Mouse (Mus musculus) E14TG2a.4 (cell line): ENCODE data around the gene Grin3a.

Experiments
- H3K27me3 ChIP-seq: 2 replicates; pipeline ENCODE4 v1.6.1; 2014; ENCODE audit warnings: low read length, control low read depth; ENCODE audit not compliant: insufficient read depth
- H3K36me3 ChIP-seq: 2 replicates; pipeline ENCODE4 v1.6.1; 2014; ENCODE audit warnings: low read length, control low read depth; ENCODE audit not compliant: insufficient read depth
- H3K4me1 ChIP-seq: replicated peaks from 2 replicates; pipeline ENCODE4 v1.6.1; 2014; ENCODE audit warnings: low read depth, low read length, control low read depth
- H3K4me3 ChIP-seq: replicated peaks from 2 replicates; pipeline ENCODE4 v1.5.1; 2014; ENCODE audit warnings: mild to moderate bottlenecking, low read length
- H3K9me3 ChIP-seq: 2 replicates; pipeline ENCODE4 v1.6.1; 2014; ENCODE audit warnings: low read length, control low read depth
- CTCF ChIP-seq: conservative IDR thresholded peaks from 2 replicates; pipeline ENCODE4 v1.5.1; 2014; ENCODE audit warnings: low read length
- NANOG ChIP-seq: IDR thresholded peaks from 2 replicates; pipeline ENCODE4 v1.6.1; 2014; ENCODE audit warnings: borderline replicate concordance, low read length, mixed read lengths
- POU5F1 ChIP-seq: IDR thresholded peaks from 2 replicates; pipeline ENCODE4 v1.6.1; 2014; ENCODE audit warnings: low read length, borderline replicate concordance

Gene Grin3a

DNA sequence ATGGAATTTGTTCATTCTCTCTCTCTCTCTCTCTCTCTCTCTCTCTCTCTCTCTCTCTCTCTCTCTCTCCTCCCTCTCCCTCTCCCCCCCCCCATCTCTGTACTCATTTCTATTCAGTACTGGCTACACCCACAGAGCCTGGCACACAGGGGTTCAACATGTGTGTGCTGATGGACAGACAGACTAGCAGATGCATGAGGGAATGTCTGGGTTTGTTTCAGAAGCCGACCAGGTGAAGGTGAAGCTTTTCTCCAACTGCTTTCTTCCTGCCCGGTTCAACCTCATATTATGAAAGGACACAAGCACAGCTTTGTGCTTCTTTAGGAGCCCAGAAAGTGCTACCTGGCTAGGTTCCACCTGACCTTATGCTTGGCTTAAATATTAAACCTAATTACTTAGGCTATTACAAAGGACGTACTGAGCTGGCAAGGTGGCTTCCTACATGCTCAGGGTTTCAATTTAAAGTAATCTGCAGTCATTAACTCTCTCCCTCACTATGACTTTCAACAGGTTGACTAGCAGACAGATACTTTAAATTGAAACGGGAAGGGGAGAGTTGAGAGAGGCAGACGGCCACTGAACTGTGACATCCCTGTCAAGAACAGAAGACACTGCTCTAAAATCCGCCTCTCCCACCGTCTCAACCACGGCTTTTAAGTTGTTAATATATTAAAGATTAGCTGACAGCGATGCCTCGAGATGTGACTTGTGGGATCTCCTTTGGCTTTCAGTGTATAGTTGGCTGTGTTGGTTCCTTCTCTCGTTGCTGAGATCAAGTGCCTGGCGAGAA, 153.9 kb downstream of the Grin3a start:
- no peaks in the 10 kb centered on the region for H3K36me3 ChIP-seq
- no peaks in the 10 kb centered on the region for H3K27me3 ChIP-seq
- no peak overlapping the region for H3K4me3 ChIP-seq
- TF ChIP-seq NANOG (no peak), CTCF (no peak), POU5F1 (no peak)
- no peaks in the 10 kb centered on the region for H3K9me3 ChIP-seq
- H3K4me1 ChIP-seq: no peaks in the 10 kb centered on the region

DNA sequence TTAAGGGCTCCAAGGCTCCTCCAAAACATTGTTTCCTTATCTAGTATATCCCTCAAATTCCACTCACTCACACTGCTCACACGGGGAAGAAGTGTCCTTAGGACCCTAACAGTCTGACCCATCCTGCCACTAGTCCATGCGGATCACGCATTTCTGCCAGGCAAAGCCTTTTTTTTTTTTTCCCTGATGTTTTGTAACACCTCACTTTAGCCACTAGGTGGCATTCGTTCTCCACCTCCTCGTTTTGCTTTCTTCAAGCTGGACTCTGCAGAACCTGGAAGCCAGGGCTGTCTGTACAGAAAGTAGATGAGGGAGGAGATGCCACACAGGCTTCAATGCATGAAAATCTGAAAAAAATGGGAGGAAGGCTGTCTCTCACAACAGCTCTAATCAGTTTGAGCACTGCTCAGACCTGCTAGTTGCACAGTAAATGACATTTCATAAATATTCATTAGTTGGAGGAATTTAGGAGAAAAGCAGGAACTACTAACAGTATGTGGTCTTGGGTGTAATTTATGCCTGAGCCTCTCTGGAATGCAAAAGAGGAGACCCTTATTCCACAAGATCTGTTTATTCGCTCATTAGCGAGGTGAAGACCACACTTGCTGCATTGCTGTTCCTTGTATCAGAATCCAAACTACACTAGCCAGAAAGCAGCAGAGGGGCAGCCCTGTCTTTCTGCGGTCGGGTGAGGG, 156.8 kb downstream of the Grin3a start:
- Histone ChIP-seq H3K9me3 (no peaks in the 10 kb centered on the region), H3K4me3 (no peak overlapping the region), H3K36me3 (no peaks in the 10 kb centered on the region), H3K27me3 (no peaks in the 10 kb centered on the region), H3K4me1 (no peaks in the 10 kb centered on the region)
- peak; percentile 67 for TF ChIP-seq CTCF
- TF ChIP-seq POU5F1: no peak
- no peak for TF ChIP-seq NANOG

DNA sequence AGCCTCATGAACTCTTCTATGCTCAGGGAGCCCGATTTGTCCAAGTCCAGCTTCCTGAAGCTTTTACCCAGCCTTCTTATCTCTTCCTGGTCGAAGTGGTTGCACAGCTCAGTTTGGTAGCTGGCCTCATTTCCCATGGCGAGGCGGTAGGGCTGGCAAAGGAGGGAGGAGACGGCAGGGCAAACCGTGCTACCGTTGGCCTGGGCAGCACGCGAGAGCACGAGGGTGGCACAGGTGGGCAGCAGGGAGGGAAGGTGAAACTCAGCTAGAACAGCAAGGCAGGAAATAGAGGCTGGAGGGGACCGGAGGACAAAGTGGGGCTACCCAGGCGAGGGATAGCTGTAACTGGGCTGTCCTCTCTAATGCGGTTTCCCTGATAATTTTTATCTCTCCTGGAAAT, 163.7 kb downstream of the Grin3a start, which contains the start of gene Ppp3r2:
Gene Ppp3r2 (minus strand): TSS at position 213 of the 400 bp plus-strand sequence.
- no peaks in the 10 kb centered on the region for H3K27me3 ChIP-seq
- TF ChIP-seq CTCF: no peak
- no peak for TF ChIP-seq POU5F1
- no peak for TF ChIP-seq NANOG
- no peak within 1 kb of the TSS for H3K4me3 ChIP-seq
- no peaks in the 10 kb centered on the region for H3K9me3 ChIP-seq
- H3K4me1 ChIP-seq: no peaks in the 10 kb centered on the region
- no peaks in the 10 kb centered on the region for H3K36me3 ChIP-seq

DNA sequence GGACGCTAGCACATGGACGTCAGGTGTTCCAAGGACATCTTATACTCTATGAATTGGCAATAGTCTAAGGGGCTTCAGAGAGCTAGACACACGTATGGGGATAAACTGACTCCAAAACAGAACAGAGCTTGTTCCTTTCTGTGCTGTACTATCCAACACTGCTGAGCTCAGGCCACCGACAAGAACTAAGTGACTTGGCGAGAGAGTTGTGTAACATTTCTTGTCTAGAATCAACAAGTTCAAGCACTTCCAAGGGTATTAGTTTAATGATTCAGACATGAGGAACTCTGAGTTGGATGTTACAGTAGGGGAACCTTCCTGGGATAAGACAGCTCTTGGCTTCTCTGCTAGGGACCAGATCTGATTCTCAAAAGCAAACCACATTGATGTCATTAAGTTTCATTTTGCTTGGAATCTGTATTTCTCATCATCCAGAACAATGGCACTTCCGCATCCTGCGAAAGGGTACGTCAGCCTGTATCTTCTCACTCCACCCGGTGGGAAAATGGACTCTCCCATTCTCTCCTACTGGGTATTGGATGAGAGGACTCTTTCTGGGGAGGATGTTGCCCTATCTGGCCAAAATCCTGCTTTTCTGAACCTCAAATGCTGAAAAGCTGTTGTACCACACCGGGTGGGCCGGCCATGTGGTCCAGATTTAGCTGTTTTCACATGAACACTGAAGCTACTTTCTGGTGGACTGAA, 165.2 kb downstream of the Grin3a start:
- H3K4me1 ChIP-seq: no peaks in the 10 kb centered on the region
- no peaks in the 10 kb centered on the region for H3K36me3 ChIP-seq
- H3K9me3 ChIP-seq: no peaks in the 10 kb centered on the region
- TF ChIP-seq CTCF (no peak), NANOG (no peak), POU5F1 (no peak)
- H3K27me3 ChIP-seq: no peaks in the 10 kb centered on the region
- no peak overlapping the region for H3K4me3 ChIP-seq

DNA sequence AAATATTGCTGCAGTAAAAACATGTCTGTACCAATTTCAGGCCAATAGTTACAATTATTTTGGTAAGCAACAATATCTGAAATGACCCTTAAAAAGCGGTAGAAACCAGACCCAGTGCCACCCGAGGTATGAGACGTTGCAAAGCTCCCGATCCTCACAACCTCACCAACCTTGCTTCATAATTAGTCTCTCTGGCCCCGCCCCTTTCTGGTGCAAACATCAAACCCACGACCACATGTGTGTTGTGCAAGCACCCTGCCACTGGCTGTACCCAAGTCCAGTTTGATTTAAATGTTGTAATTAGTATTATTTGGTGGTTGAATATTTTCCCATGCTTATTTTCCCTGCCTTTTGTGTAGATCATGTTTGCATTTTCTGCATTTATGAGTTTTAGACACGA, 168.8 kb downstream of the Grin3a start:
- Histone ChIP-seq H3K4me3 (no peak overlapping the region), H3K36me3 (no peaks in the 10 kb centered on the region), H3K4me1 (no peaks in the 10 kb centered on the region), H3K27me3 (no peaks in the 10 kb centered on the region), H3K9me3 (no peaks in the 10 kb centered on the region)
- TF ChIP-seq CTCF (no peak), NANOG (no peak), POU5F1 (no peak)

DNA sequence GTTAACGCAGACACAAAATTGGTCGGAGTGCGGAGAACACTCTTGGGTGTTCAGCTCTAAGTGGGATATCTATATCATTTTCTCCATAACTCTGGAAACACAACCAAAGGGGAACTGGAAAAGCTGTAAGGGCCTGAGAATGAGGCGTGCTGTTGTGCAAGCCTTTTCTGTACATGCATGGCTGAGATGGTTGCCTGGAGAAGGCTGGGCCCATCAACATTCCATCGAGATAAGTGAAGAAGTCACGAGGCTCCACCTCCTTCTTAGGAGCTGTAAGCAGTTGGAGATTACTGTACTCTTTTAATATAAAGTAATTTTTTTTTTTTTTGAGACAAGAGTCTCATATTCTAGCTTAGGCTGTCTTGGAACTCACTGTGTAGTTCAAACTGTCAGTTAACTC, 169.5 kb downstream of the Grin3a start:
- Histone ChIP-seq H3K4me3 (no peak overlapping the region), H3K27me3 (no peaks in the 10 kb centered on the region), H3K4me1 (no peaks in the 10 kb centered on the region), H3K9me3 (no peaks in the 10 kb centered on the region), H3K36me3 (no peaks in the 10 kb centered on the region)
- no peak for TF ChIP-seq POU5F1
- TF ChIP-seq NANOG: no peak
- no peak for TF ChIP-seq CTCF

DNA sequence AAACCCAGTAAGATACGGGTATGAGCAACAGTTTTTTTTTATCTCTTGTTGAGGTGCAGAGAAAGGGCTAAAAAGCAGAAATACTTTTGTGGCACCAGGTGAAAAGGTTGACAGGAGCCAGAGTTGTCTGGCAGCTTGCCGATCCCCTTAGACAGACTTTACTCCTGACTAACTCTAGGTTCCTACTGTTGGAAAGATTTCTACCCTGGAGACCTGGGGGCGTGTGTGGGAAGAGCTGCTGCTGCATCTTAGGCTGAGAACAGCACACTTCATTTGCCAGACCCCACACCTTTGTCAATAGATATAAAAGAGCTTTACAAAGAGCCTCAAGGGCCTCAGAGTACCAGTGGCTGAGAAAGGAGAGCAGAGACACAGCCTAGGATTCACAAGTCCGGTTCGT, 180.7 kb downstream of the Grin3a start:
- H3K27me3 ChIP-seq: no peaks in the 10 kb centered on the region
- TF ChIP-seq POU5F1 (no peak), CTCF (no peak), NANOG (no peak)
- no peaks in the 10 kb centered on the region for H3K4me1 ChIP-seq
- H3K9me3 ChIP-seq: no peaks in the 10 kb centered on the region
- H3K4me3 ChIP-seq: no peak overlapping the region
- H3K36me3 ChIP-seq: peaks cover 24% of the 10 kb centered on the region

DNA sequence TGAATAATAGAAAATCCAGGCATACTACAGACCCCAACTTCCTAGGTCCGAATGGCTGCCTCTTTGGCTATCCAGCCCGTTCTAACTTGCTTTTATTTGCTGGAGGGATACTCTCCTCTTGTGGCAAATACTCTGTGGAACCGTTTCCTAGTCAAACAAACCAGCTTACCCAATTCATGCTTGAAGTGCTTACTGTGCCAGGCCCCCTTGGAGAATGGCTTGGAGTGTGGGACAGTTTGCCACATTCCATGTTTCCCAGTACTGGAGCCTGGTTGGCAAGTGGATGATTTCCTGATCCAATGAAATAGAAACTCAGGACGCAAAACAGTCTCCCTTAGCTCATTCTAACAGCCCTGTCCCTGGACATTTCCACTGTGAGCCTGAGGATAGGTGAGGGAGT, 183.3 kb downstream of the Grin3a start:
- TF ChIP-seq NANOG: no peak
- no peak for TF ChIP-seq POU5F1
- no peak for TF ChIP-seq CTCF

More for the DNA sequence above, 183.3 kb downstream of the Grin3a start:
- Histone ChIP-seq H3K4me1 (no peaks in the 10 kb centered on the region), H3K9me3 (no peaks in the 10 kb centered on the region), H3K27me3 (no peaks in the 10 kb centered on the region), H3K4me3 (no peak overlapping the region), H3K36me3 (peaks cover 48% of the 10 kb centered on the region)
